Mouse (Mus musculus) lung, postnatal 36 days (tissue): ENCODE data around the gene Chrm2.

ENCODE experiments used
- DNase-seq: peaks from one replicate; pipeline ENCODE4 v3.0.0; 2022; ENCODE audit warnings: mixed read lengths

The Chrm2 gene

GRCm38 (mm10) chr6:36523599-36523998, 135.7 kb downstream of the Chrm2 start:
- no peak for DNase-seq

DNA sequence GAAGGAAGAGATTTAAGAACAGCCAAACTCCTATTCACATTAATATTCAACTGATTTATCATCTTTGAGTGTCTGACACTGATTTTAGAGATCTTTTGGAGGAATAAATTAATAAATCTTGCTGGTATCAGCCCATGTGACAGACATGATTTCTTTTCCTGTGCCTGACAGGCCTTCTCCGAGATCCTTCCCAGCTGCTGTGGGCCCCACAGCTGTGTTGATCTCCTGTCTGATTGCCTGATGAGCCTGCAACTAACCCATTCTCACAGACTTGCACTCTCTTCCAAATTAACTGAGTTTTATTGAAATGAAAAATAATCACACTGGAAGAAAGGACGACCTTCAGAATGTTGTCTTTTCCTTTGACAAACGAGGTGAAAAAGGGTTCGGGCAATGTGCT, 140.6 kb downstream of the Chrm2 start:
- no peak for DNase-seq

DNA sequence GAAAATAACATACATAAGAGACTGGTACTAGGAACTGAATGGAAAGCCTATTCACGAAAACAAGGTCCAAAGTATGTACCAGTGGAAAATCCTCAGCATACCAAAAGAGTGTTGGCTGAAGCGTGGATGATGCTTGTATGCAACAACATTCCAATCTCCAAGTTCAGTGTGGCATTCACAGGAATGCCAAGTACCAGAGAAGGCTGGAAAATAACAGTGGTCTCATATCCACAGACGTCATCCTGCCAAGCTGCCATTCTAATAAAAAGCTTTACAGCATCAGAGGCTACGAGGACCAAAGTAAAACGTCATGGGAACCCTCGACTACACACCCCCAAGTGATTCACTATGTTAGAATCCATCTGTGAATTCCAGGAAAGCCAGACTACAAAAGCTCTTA, 153.4 kb downstream of the Chrm2 start:
- DNase-seq = peak; percentile 34

DNA sequence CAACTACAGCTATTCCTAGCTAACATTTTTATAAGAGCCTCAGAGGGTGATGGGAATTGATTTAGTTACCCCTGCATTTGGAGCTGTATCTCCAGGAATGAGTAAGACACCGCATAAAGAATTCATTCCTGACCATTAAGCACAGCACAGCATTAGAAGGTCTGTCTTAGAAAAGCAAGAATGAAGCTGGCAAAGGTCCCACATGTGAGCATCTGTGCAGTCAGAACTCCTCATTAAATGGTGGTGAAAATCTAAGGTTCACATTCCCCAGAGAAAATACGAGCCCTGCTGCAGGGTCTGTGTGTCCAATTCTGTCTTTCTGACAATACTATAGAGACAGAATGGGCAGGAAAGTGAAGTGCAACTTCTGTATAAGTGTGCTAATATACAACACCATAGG, 179.0 kb downstream of the Chrm2 start:
- DNase-seq = no peak
